Mouse (Mus musculus) heart, embryonic 14.5 days (tissue): ENCODE measurements around the gene Nanos3. TPM values are rescaled to one million over a fixed set of nuclear protein-coding genes. Genes with fewer than 3 reads are reported as not detected.

Experiments used
- ATAC-seq: fragments of 200-750 bp; cut with Nextera tagmentation; 2 replicates; pipeline ENCODE4 v1.8.0; 2017; ENCODE audit warnings: low read depth, moderate TSS enrichment; ENCODE audit not compliant: insufficient number of reproducible peaks, insufficient read depth, low FRiP score
- H3K27ac ChIP-seq, 2 experiments: fragments of 200-500 bp in 1 of 2; fragments of 300-500 bp in 1 of 2; sonication (generic) in 1 of 2; replicated peaks in 1 of 2; 2 replicates each; pipeline ENCODE4 v1.5.1; 2012 to 2014; ENCODE audit warnings: low read depth in 2 of 2, low read length in 2 of 2, control low read depth in 1 of 2, mild to moderate bottlenecking in 1 of 2, mixed read lengths in 1 of 2; ENCODE audit not compliant: control insufficient read depth in 1 of 2, insufficient read depth in 1 of 2
- H3K27me3 ChIP-seq: fragments of 300-500 bp; sonication (generic); 2 replicates; pipeline ENCODE4 v1.6.1; 2014; ENCODE audit warnings: mild to moderate bottlenecking, low read length, control low read depth; ENCODE audit not compliant: control insufficient read depth, insufficient read depth
- H3K36me3 ChIP-seq: fragments of 300-500 bp; sonication (generic); 2 replicates; pipeline ENCODE4 v1.6.1; 2014; ENCODE audit warnings: mild to moderate bottlenecking, control low read depth, low read length, mixed read lengths; ENCODE audit not compliant: control insufficient read depth, insufficient read depth
- H3K4me1 ChIP-seq, 2 experiments: fragments of 200-500 bp in 1 of 2; fragments of 300-500 bp in 1 of 2; sonication (generic) in 1 of 2; 2 replicates each; pipeline ENCODE4 v1.6.1; 2012 to 2014; ENCODE audit warnings: low read length in 2 of 2, control low read depth in 1 of 2, mixed read lengths in 1 of 2; ENCODE audit not compliant: control insufficient read depth in 2 of 2, insufficient read depth in 2 of 2
- H3K4me2 ChIP-seq: fragments of 300-500 bp; sonication (generic); 2 replicates; pipeline ENCODE4 v1.6.1; 2014; ENCODE audit warnings: mild to moderate bottlenecking, low read length
- H3K4me3 ChIP-seq, 2 experiments: fragments of 200-500 bp in 1 of 2; fragments of 300-500 bp in 1 of 2; sonication (generic) in 1 of 2; 2 replicates each; pipeline ENCODE4 v1.5.1; 2012 to 2014; ENCODE audit warnings: low read length in 2 of 2, mild to moderate bottlenecking in 2 of 2, control low read depth in 1 of 2, low read depth in 1 of 2, moderate library complexity in 1 of 2; ENCODE audit not compliant: control insufficient read depth in 1 of 2, insufficient read depth in 1 of 2
- H3K9ac ChIP-seq: fragments of 300-500 bp; sonication (generic); 2 replicates; pipeline ENCODE4 v1.6.1; 2014; ENCODE audit warnings: mild to moderate bottlenecking, low read length
- H3K9me3 ChIP-seq: fragments of 300-500 bp; sonication (generic); 2 replicates; pipeline ENCODE4 v1.6.1; 2016; ENCODE audit warnings: low read length, control low read depth; ENCODE audit not compliant: control insufficient read depth
- WGBS: fragments of 180-500 bp; shearing (Covaris S2); extraction: QIAGEN DNeasy Blood & Tissue Kit; methylation state at CpG from one replicate; pipeline ENCODE4 v1.1.7; 2014; 5-methylcytosine and 5-hydroxymethylcytosine counted together
- polyA plus RNA-seq: library from polyadenylated mRNA; unstranded; fragments of >200 nt; fragmentation: Nextera tagmentation; extraction: Ambion mirVana; gene quantifications from 2 replicates; pipeline ENCODE4 v1.2.1, GENCODE M21; 2014

The Nanos3 gene
- polyA plus RNA-seq, 1 experiment from 2014 or later: 3.8 TPM

- no peak overlapping the region for H3K4me2 ChIP-seq
- WGBS: 94% methylated on average over 11 of the region's 11 CpGs
- no peaks in the 10 kb centered on the region for H3K4me1 ChIP-seq
- no peak overlapping the region for H3K4me3 ChIP-seq
- H3K27ac ChIP-seq: no peak overlapping the region
- no peak overlapping the region for H3K9ac ChIP-seq
- no peak for ATAC-seq
- H3K27me3 ChIP-seq: no peaks in the 10 kb centered on the region
- peaks cover 92% of the 10 kb centered on the region for H3K36me3 ChIP-seq
- no peaks in the 10 kb centered on the region for H3K9me3 ChIP-seq
These were observed 32.2 kb upstream of the Nanos3 start for GRCm38 (mm10) chr8:84217206-84217605.

DNA sequence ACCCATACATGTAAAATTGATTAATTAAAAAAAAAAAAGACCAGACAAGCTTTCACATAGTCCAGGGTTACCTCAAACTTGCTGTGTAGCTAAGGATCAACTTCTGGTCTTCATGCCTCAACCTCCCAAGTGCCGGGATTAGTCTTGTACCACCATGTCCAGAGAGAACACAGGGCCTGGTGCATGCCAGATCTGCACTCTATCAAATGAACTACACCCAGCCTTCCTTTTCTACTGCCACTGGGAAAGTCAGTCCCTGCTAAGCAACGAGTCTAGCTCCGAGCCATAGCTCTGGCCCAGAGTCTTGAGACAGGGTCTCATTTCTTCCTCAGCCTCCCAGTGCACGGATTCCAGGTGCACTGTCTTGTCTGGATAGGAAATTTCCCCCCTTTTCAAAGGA is 28.3 kb upstream of the Nanos3 start:
- Histone ChIP-seq H3K9me3 (no peaks in the 10 kb centered on the region), H3K36me3 (peaks cover 93% of the 10 kb centered on the region), H3K4me1 (peaks cover 0 to 12% of the 10 kb centered on the region in 2 experiments; a peak in 2 of 4 replicates), H3K4me3 (no peak overlapping the region), H3K27ac (no peak overlapping the region), H3K9ac (no peak overlapping the region), H3K4me2 (no peak overlapping the region), H3K27me3 (no peaks in the 10 kb centered on the region)
- ATAC-seq: no peak
- WGBS: 86% methylated on average over 4 of the region's 4 CpGs

DNA sequence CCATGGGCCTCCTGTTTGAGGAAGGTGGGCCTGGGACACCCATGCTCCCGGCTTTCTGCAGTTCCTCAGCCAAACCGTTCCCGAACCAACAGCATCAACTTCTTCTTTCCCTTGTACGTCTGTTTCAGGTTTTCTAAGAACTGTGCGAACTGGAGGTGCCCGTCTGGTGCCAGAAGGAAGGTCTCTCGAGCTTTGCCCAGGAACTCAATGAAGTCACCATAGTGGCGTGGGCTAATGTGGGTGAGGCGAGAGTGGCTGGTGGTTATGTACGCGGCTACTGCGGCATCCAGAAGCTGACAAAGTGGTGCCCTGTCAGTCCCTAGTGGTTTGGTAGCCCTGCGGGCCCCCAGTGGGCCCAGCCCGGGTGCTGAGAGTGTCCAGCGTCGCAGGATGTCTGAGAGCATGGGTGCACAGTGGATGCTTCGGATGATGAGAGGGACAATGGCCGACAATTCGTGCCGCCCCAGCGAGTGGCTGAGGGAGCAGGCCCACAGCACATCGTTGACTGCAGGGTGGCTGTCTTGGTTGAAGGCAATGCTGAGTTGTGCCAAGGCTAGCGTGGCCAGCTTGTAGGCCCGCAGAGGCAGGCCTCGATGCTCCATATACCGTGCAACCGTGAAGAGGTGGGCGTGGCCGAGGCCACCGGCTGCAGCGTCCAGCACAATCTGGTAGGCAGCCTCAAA is 27.0 kb upstream of the Nanos3 start:
- Histone ChIP-seq H3K27ac (no peak overlapping the region), H3K27me3 (no peaks in the 10 kb centered on the region), H3K4me2 (no peak overlapping the region), H3K4me3 (no peak overlapping the region), H3K4me1 (peaks cover 0 to 19% of the 10 kb centered on the region in 2 experiments; a peak in 3 of 4 replicates), H3K36me3 (peaks cover 86% of the 10 kb centered on the region), H3K9ac (no peak overlapping the region), H3K9me3 (no peaks in the 10 kb centered on the region)
- no peak for ATAC-seq
- 87% methylated on average over 31 of the region's 31 CpGs for WGBS

- H3K9me3 ChIP-seq: no peaks in the 10 kb centered on the region
- H3K9ac ChIP-seq: peak overlapping the region; percentile 18; the same call in 1 of the 2 replicates
- no peak overlapping the region for H3K4me2 ChIP-seq
- peaks cover 87% of the 10 kb centered on the region for H3K36me3 ChIP-seq
- ATAC-seq: no peak
- H3K4me3 ChIP-seq: no peak overlapping the region
- H3K4me1 ChIP-seq: peaks cover 0 to 19% of the 10 kb centered on the region in 2 experiments; a peak in 3 of 4 replicates
- peak overlapping the region in 1 of 2 experiments; percentile 6; a peak in 2 of 4 replicates for H3K27ac ChIP-seq
- 72% methylated on average over 3 of the region's 3 CpGs for WGBS
- H3K27me3 ChIP-seq: no peaks in the 10 kb centered on the region
These were observed 26.2 kb upstream of the Nanos3 start for GRCm38 (mm10) chr8:84211202-84211601.

- Histone ChIP-seq H3K4me1 (peaks cover 0 to 19% of the 10 kb centered on the region in 2 experiments; a peak in 3 of 4 replicates), H3K36me3 (peaks cover 88% of the 10 kb centered on the region), H3K9me3 (no peaks in the 10 kb centered on the region), H3K4me3 (no peak overlapping the region), H3K27ac (0 out of 4 replicates have a peak overlapping the region, but pooled peaks of 1 of the 2 experiments have one; percentile 19), H3K4me2 (0 out of 2 replicates have a peak overlapping the region, but pooled peaks have one; percentile 29), H3K27me3 (no peaks in the 10 kb centered on the region), H3K9ac (no peak overlapping the region)
- WGBS: 56% methylated on average over 33 of the region's 34 CpGs
- peak; percentile 29 for ATAC-seq
These were observed 25.3 kb upstream of the Nanos3 start for GRCm38 (mm10) chr8:84210167-84210791.

DNA sequence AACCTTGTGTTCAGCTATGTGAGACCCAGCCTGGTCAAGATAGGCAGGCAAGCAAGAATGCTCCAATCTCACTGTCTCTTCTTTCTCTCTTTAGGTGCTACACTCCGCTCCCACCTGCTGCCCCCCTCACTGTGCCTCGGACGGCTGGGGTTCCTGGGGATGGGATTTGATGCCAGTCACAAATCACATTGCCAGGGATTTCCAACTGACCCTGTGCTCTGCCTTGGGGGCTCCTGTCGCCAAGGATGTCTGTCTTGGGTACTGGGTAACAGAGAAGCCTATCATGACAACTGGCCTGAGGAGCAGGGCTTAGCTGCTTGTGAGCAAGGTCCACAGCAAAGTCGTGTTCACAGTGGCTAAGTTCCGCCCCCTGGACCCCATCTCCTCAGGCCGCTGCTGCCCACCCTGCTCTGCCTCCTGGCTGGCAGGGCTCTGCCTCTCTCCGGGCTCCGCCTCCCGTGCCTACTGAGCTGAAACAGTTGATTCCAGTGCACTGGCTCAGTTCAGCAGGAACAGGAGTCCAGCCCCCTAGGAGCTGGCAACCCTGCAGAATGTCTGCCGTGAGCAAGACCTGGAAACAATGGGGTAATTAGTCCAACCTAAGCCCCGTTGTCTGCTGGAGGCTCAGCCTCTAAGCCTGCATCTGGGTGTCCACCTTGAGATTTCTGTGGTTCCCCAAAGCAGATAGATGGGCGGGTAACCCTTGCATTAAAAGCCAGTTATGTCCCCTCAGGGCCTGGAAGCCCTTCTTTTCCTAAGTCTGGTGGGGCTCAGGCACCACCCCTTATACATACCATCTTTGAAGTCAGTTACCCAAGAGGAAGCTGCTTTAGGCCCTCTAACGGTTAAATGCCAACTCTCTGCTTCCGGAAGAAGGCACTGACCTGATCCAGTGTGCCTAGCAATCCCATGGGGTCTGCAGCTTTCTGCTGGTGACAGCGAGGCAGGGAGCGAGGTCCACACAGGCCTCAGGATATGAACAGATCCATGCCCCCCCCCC is 23.7 kb upstream of the Nanos3 start:
- Histone ChIP-seq H3K36me3 (peaks cover 82% of the 10 kb centered on the region), H3K9ac (peak overlapping the region; percentile 56), H3K4me3 (no peak overlapping the region), H3K4me1 (peaks cover 4 to 26% of the 10 kb centered on the region in 2 experiments; a peak in 3 of 4 replicates), H3K9me3 (no peaks in the 10 kb centered on the region), H3K4me2 (peak overlapping the region; percentile 23; the same call in 1 of the 2 replicates), H3K27ac (peak overlapping the region; percentile 64 to 79; a peak in 3 of 4 replicates), H3K27me3 (no peaks in the 10 kb centered on the region)
- no peak for ATAC-seq
- WGBS: 68% methylated on average over 17 of the region's 17 CpGs

GRCm38 (mm10) chr8:84207811-84208210 is 22.8 kb upstream of the Nanos3 start:
- 55% methylated on average over 7 of the region's 7 CpGs for WGBS
- peaks cover 73% of the 10 kb centered on the region for H3K36me3 ChIP-seq

More at GRCm38 (mm10) chr8:84207811-84208210, 22.8 kb upstream of the Nanos3 start:
- ATAC-seq: 0 out of 2 replicates have a peak, but pooled peaks have one; percentile 26
- no peaks in the 10 kb centered on the region for H3K27me3 ChIP-seq
- peak overlapping the region; percentile 23 for H3K4me2 ChIP-seq
- H3K4me3 ChIP-seq: no peak overlapping the region
- peak overlapping the region; percentile 56 for H3K9ac ChIP-seq
- peaks cover 8 to 31% of the 10 kb centered on the region in 2 experiments; a peak in 3 of 4 replicates for H3K4me1 ChIP-seq
- H3K9me3 ChIP-seq: no peaks in the 10 kb centered on the region
- peak overlapping the region; percentile 64 to 79 for H3K27ac ChIP-seq
